Mouse (Mus musculus) regulatory T cell (primary cell): ENCODE data around the gene Tcte1.

Source experiments
- in situ Hi-C: fragments of 300-600 bp; cut with MboI, MseI; formaldehyde crosslinking; loops from one replicate; pipeline ENCODE4 v1.15.1; 2025; ENCODE audit warnings: high pct_unique_total_duplicates

Tcte1 gene

DNA sequence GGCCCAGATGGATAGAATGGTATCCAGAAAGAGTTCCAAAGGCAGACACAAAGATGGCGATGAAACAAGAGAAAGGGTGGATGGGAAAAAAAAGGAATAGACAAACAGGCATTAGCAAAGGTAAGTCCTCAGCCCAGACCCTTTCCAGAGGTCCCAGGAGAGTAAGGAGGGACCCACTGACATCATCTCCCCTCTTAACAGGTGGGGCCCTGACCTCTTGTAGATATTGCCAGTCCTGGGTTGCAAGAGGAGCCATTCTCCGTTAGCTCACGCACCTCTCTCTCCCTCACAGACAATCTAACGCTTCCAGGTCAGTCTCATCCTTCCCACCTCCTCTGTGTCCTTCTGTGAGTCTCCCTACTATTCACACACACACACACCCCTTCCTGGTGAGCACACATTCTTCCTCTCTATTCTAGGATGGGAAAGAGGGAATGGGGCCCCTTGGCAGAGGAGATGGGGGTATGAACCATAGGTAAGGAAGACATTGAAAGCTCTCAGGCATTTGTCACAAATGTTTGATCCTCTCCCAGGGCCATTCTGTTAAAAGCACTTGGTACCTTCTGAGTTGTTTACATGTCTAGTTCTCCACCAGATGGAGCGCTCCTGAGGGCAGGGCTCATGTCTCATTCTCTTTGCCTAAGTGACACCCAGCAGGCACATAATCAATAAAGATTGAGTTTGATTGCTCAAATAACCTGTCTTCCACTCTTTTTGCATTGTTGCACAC, 24.4 kb downstream of the Tcte1 start:
- in situ Hi-C loops: no loop called here

DNA sequence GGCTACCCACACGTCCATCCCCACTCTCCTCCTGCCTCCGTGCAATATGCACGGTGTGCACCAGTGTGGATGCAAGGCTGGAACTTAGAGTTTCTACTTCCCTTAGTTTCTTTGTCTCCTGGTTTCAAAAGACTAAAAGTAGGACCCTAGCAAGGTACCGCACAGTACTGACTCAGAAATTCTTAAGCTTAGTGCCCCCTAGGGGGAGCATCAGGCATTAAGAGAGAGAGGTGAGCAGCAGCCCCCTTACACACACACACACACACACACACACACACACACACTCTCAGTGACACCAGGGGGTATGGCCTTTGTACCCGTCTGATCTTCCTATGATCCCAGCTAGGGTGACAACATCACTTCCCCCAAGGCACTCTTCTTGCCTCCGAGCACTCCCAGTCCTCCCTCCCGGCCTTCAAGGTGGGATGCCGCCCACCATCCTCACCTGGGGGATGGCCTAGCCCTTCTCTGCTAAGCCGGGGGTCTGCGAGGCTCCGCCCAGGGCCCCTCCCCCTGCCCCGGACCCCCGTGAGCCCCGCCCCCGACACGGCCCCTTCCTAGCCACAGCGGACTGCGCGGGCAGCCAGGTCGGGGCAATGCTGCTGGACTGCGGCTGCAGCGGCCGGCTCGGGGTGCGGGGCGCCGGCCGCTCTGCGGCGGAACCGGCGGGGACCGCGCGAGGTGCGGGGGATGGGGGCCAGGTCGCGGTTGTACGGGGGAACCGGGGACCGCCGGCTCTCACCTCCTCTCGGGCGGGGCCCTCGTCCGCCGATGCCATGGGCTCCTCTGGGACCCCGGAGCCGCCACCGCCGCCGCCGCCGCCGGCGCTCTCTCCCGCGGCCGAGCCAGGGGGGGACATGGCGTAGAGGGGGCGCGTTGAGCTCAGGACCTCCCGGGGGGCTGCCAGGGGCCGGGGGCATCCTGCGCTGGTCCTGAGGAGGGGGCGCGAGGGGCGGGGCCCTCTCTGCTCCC, 25.6 kb downstream of the Tcte1 start:
- in situ Hi-C loops: no loop called here

GRCm38 (mm10) chr17:45549617-45550181, 26.5 kb downstream of the Tcte1 start, which contains the start of gene Tmem151b:
Gene Tmem151b, minus strand, starts transcription at chr17:45549677.
- in situ Hi-C loops: loop anchor here (5.0 kb wide), 1 partner anchor 72 kb away; the partner anchor contains the start of gene Spats1

GRCm38 (mm10) chr17:45550253-45550652, 27.0 kb downstream of the Tcte1 start:
- in situ Hi-C loops: loop anchor here (5.0 kb wide), 1 partner anchor 73 kb away; the partner anchor contains the start of gene Spats1

GRCm38 (mm10) chr17:45551249-45551796, 28.1 kb downstream of the Tcte1 start:
- in situ Hi-C loops: loop anchor here (5.0 kb wide), 1 partner anchor 74 kb away; the partner anchor contains the start of gene Spats1

DNA sequence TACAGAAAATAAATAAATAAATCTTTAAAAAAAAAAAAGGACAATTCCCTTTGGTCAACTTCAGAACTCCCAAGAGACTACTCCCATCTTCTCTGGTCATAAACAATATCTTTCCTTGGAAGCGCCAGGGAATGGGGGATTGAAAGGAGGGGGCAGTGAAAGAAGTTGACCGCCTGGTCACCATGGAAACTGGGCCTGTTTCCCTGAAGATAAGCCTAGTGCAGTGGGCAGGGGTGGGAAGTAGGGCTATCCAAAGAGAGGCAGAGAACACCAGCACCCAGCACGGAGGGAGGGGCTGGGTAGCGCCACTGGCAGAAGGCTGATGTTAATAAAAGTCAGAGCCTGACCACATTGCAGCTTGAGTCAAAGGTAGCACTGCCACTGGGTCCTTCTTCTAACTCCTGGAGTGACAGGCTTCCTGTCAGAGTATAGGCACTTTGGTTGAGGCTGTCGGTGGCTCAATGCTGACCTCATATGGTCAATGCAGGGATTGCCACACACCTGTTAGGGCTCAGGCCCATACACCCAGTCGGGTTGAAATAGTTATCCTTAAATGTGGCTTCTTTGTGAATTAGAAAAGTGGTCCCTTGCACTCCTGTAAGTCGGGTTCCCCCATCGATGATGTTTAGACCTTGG, 28.7 kb downstream of the Tcte1 start:
- in situ Hi-C loops: loop anchor here (5.0 kb wide), 1 partner anchor 75 kb away; the partner anchor contains the start of gene Spats1

GRCm38 (mm10) chr17:45553065-45553464, 29.8 kb downstream of the Tcte1 start:
- in situ Hi-C loops: loop anchor here (5.0 kb wide), 1 partner anchor 76 kb away; the partner anchor contains the start of gene Spats1

GRCm38 (mm10) chr17:45554420-45554819, 31.2 kb downstream of the Tcte1 start:
- in situ Hi-C loops: loop anchor here (5.0 kb wide), 1 partner anchor 77 kb away; the partner anchor contains the start of gene Spats1

GRCm38 (mm10) chr17:45555452-45556106, 32.3 kb downstream of the Tcte1 start, which contains the start of gene Nfkbie:
Gene Nfkbie, plus strand, starts transcription at chr17:45555703.
- in situ Hi-C loops: no loop called here

DNA sequence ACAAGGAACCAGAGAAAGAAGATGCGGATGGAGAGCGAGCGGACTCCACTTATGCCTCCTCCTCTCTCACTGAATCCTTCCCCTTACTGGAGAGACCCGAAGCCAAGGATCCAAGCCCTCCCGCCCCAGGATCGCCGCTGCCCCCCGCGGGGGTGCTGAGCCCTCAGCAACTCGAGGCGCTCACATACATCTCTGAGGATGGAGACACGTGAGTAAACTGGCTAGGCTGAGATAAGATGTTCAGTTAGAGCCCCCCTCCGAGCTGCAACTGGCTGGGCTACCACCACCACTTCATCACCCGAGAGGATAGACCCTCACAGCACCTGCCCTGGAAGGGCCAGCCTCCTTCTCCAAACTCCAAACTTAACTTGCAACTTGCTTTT, 32.9 kb downstream of the Tcte1 start:
- in situ Hi-C loops: no loop called here

GRCm38 (mm10) chr17:45556514-45557245, 33.4 kb downstream of the Tcte1 start:
- in situ Hi-C loops: no loop called here

- in situ Hi-C loops: no loop called here
Measured at GRCm38 (mm10) chr17:45557246-45557824, 34.1 kb downstream of the Tcte1 start.

GRCm38 (mm10) chr17:45557998-45558862, 35.0 kb downstream of the Tcte1 start:
- in situ Hi-C loops: no loop called here

DNA sequence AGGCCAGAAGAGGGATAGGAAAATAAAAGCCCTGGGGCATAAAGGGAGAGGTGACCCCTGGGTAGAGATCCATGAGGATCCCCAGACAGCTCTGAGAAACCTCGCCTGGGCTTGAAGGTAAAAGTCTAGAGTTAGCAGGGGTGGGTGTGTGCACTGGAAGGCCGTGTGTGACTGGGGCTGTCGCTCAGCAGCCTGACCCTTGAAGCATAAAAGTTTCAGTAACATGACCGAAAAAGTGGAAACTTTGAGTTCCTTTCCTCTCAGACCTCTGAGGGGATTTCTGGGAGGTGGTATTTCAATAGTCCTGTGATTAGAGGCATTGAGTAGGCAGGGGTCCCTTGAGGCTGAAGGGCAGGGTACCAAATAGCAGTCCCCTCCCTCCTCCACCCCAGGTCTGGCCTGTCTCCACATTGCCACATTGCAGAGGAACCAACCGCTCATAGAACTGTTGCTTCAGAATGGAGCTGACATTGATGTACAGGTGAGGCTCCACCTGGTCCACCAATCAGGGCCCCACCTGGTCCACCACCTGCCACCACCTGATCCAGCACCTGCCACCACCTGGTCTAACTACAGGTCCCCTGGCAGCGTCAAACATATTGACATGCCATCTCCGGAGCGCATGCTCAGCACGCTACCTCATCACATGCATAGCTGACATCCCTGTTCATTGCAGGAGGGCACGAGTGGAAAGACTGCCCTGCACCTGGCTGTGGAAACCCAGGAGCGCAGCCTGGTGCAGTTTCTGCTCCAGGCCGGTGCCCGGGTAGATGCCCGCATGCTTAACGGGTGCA, 36.7 kb downstream of the Tcte1 start:
- in situ Hi-C loops: no loop called here

DNA sequence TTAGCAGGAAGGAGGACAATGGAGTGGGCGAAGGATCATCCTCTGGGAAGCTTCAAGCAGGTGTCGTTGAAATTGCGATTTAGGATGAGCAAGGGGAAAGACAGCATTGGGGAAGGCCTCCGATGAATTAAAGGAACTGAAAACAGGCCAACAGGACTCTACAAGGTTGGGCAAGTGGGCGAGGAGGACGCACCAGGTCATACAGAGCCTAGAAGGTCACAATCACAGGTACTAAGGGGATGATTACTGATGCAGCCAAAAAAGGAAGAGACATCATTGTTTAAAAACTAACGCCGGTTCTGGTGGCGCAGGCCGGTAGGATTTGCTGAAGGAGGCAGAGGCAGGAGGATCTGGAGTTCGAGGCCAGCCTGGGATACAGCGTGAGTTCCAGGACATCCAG, 40.0 kb downstream of the Tcte1 start:
- in situ Hi-C loops: no loop called here

DNA sequence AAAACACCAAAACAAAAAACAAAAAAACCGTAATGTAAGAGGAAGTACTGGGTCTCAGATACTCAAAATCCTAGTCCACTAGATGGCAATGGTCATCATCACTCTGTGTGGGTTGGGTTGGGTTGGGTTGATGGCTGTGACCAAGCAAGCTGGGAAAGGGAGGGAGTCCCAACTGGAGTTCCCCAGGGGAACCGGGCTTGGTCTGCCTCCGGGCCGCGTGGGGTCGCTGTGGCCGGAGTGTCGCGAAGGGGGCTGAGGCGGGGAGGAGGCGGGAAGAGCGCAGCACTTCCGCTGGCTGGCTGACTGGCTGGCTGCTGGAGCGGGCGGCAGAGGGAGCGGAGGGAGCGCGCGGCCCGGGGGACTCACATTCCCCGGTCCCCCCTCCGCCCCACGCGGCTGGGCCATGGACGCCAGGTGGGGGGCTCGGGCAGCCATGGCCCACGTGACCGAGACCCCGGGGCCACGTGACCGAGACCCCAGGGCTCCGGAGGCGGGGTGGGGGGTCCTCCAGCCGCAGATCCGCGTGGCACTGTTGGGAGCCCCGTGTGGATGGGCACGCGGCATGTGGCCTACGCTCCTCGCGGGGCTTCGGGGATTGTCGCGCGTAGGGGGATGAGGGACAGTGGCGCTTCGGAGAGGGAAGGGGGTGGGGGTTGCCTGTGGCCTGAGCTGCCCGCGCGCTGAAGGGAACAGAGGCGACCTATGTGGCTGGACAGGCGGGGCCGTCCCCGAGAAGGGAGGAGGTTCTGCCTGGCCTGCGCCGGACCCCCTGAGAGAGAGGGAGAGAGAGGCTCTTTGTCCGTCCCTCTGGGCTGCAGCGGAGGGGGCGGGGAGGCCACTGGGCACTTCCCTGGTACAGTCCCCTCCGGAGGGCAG, 40.7 kb downstream of the Tcte1 start, which contains the start of gene Slc35b2:
Slc35b2 (plus strand) TSS at position 220 of the 876 bp plus-strand sequence.
- in situ Hi-C loops: no loop called here
